Mouse (Mus musculus) NIH3T3 (cell line): Measurements from ENCODE around the gene Sbk3.
A peak's percentile ranks its signal among the peaks of the same experiment; 100 is the strongest.

Experiments
- DNase-seq: peaks from one replicate; pipeline ENCODE4 v3.0.0-alpha.2; 2012; ENCODE audit warnings: low read depth

Sbk3 gene

DNA sequence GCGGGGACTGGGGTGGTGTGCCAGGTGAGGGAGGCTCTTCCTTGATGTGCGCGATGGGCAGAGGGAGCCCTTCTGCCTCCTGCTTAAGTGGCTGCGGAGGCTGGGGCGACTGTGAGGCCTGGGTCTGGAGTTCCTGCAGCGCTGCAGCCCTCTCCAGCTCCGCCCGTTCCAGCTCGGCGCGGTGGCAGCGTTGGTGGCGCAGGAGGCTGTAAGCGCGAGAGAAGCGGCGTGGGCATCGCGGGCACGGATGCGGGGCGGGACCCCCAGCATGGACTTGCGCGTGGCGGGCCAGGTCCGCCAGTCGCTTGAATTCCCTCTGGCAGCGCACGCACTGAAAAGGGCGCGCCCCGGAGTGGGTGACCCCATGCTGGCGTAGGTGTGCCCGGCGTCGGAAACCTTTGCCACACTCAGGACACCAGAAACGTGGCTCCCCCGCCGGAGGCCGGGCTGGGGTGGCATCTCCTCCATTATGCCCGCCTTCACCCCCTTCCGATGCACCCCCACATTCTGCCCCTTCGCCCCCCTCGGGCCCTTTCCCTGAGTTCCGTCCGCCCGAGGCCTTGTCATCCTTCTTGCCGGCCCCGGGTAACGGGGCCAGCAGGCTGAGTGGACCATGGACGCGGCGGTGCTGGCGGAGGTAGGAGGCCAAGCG, 22.5 kb upstream of the Sbk3 start:
- DNase-seq, result no peak

DNA sequence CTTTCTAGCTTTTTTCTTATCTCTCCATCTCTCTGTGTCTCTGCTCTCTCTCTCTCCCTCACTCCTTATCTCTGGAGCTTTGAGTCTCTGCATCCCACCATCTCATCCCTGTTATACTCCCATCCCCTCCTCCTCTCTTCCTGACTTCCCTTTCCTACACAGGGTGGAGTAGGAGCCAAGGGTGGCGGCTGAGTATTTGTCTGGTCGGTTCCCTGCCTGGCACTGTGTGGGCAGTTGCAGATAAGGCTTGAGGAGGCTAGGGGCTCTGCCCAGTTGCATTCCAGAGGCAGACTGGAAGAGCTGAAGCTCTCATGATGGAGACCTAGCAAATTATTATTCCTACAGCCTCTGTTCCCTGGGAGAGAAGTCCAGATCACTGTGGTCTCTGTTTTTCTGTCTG, 17.3 kb upstream of the Sbk3 start:
- no peak for DNase-seq

DNA sequence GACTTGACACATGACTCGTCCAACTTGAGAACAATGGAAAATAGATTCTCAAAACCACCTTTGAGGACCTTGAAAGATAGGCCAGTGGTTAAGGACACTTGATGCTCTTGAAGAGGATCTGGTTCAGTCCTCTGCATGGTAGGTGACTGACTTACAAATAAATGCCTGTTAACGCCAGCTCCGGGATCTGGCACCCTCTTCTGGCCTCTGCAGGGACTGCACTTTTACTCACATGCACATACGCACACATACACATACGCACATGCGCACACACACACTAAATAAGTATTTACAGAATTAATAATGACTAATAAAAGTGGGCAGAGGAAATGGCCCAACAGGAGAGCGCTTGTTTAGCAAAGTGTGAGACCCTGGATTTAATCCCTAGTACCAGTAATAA, 5.9 kb upstream of the Sbk3 start:
- peak; percentile 27 for DNase-seq

DNA sequence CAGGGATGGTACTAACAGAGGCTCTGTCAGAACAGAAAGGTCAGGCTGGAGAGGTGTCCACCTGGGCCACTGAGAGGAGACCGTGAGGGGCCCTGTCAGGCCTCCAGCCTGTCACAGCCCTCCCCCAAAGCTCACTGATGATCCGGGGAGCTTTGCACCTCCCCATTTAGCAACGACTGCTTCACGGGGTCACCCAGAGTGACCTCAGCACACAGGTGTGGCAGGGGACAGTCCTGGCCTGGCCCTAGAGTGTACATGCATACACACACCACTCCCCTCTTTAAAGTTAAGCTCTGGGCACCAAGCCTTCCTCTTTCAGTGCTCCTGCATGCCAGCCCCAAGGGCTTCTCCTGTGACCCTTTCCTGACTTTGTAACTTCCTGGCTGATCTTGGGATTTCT, 4.5 kb upstream of the Sbk3 start:
- DNase-seq, result no peak

DNA sequence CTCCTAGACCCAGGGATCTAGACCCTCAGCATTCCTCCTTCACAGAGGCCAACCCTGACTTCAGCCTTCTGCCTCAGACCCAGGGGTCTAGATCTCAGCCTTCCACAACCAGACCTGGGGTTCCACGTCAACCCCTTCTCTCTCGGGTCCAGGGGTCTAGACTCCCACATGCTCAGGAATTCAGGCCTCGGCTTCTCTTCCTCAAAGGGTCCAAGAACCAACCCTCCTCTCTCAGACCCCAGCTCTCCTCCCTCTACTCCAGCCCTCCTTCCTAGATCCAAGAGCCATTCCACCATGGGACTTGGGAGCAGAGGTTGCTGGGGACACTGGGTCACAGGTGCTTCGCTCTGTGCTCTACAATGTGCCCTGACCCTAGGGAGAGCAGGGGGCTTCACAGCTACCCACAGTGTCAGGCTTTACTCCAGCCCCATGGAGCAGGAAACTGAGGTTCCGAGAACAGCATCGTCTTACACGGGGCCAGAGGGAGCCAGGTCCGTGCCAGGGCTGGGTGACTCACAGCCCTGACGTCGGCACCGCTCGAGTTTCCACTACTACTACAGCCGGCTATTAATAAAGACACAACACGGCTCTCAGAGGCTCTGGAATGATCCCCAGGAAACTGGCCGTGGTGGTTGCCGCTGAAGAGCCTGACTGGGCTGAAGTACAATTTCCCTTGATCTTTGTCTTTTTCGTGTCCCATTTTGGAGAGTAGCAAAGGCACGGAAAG, 1.5 kb upstream of the Sbk3 start:
- peak; percentile 96 for DNase-seq

DNA sequence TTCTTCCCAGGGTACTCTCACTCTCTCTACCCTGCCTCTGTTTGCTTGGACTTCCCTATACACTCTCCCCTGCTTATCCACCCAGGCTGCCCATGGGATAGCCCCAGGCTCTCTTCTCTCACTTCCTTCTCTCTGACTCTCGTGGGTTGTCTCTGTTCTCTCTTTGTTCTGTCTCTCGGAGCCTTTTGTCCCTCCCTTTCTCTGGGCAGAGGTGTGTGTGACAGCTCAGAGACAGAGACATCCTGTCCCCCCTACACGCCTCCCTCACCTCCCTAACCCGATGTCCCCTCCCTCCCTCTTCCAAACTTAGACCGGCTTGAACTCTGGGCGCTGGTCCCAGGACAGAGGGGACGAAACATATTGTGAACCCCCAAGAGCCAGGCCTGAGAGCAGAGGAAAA, 742 bp upstream of the Sbk3 start:
- DNase-seq, result no peak

DNA sequence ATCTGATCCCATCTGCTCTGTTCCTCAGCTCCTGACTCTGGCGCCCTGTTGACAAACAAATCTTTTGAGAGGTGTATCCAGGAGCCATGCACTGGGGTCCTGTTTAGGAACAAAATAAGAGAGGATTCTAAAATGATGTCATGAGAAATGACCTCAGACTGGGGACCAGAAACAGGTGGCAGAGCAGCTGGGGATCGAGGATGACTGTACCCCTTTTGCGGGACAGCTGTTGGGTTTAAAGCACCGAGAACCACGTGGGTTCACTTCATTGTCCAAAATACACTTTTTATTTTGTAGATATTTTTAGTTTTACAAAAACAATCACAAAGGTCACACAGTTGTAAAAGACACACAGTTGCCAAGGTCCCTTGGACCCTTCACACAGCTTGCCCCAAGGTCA, 6.0 kb downstream of the Sbk3 start:
- DNase-seq, result no peak

DNA sequence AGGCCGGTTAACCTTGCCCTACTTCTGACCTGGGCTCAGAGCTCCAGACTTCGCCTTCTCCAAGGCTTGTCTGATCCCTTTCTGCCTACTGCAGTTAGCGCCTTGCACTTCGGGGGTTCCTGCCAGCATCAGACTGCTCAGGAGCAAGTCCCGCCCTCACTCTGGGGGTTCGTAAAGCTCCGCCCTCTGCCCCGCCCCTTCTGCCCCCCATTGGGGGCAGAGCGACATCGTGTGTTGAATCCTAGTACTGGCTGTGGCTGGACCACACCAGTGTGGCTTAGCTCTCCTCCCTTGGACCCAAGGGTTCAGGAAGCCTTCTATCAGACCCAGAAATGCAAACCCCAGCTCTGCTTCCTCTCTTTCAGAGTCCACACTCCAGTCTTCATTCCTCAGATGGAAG, 6.7 kb downstream of the Sbk3 start, which contains the start of gene Sbk2:
Gene Sbk2 (minus strand): TSS at position 135 of the 400 bp plus-strand sequence.
- peak; percentile 66 for DNase-seq

DNA sequence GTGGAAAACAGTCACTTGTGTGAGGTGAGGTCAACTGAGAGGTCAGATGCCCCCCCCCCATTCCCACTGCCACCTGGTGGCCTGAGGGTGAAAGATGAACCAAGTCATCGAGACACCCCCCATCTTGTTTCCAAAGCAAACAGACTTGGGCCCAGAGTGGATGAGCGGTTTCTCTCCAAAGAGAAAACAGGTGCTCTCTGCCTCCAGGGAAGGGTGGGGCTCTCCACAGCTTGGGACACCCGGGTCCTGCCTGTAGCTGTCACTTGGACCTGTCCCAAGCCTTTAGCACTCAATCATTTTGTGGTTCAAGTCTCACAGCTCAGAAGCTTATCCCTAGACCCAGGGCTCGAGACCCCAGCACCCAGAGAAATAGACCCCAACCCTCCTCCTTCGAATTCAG, 7.4 kb downstream of the Sbk3 start:
- no peak for DNase-seq

DNA sequence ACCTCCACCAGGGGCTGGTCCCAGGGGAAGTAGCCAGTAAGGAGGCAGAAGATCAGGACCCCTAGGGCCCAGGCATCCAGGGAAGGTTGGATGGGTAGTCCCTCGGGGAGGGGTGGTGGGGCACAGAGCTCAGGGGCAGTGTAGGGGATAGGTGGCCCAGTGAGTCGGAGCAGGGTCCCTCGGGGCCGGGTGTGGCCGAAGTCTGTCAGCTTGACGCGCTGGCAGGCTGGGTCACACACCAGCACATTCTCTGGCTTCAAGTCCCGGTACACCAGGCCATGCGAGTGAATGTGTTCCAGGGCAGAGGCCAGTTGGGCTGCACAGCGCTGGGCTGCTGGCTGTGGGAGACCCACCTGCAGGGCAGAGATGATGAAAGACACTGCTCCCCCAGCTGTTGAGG, 13.6 kb downstream of the Sbk3 start:
- DNase-seq, result no peak

DNA sequence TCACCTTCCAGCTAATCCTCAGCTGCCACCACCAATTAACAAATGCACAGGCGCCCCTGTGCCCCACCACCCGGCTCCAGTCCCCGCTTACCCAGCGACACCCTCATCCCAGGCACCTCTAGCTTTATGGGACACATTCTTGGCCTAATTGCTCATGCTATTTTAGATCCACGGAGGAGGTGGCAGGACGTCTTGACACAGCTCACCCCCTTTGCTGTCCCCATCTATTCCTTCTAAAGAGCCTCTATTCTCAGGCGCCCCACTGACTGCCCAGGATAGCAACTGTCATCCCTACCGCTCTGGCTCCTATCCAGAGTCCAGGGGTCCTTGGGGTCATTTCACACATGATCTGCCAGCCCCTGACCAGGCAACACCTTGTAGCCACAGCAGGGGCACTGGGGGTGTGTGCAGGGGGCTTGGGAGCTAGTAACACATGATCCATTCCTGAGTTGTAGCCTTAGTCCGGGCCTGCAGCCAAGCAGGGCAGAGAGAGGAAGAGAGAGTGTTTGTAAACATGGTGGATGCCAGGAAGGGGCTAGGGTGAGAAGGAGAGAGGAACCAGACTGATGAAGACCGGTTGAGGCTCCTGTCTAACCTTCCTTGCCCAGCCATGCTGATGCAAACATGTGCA, 17.0 kb downstream of the Sbk3 start:
- no peak for DNase-seq

DNA sequence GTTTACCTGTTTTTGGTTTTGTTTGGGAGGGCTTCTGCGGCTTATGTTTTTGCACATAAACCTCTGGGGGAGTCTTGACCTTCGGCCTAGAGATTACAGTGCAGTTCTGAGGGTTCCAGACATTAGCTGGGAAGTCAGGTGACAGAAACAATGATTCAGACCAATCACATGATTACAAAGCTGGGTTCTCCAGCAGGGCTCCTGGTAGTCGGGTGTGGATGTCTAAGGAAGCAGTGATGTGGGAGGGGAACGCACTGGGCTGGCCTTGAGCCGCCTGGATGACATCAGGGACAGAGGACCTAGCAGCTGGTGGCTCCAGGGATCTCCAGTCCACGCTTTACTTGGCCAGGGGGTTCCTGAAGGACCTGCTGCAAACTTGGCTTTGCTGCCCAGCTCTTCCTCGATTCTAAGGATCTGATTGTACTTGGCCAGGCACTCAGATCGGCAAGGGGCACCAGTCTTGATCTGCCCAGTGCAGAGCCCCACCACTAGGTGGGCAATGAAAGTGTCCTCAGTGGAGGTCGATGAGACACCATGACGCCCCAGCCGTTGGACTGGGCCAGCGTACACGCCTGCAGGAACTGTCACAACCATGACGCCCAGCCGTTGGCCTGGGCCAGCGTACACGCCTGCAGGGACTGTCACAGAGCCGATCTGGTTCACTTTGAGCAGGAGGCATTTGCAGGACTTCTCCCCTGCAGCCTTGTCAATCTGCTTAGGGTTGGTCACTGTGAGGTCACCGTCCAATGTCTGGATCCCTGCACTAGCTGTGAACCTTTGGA, 20.2 kb downstream of the Sbk3 start:
- peak; percentile 47 for DNase-seq

DNA sequence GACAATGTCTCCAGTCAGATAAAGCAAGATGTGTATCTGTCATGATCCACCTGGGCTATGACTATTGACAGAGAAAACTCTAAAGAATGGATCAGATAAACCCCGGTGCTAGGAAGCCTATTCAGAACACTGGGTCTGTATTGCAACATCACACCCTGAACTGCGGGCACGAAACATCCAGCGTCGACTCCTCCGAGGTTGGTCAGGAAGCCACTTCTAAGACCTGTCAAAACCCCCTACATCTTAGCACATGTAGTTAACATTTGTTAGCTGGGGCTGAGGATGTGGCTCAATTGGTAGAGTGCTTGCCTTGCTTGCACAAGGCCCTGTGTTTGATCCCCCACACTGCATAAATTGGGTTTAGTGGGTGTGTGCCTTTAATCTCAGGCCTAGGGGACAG, 22.6 kb downstream of the Sbk3 start:
- DNase-seq, result no peak

DNA sequence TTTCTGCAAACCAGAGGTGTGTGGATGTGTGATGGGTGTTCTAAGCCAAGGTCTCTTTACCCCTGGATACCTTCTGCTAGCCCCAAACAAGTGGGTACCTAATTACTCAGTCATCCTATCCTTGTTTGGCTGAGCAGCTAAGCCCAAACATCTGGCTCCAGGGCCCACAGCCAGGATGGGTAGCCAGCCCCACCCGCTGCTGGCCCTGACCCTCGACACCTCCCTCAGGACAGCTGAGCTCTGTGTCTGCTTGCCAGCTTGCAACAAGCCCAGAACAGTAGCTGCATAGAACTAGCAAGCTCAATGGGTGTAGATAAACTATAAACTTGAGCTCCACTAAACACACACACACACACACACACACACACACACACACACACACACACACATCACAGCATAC, 23.1 kb downstream of the Sbk3 start:
- DNase-seq, result peak; percentile 80

DNA sequence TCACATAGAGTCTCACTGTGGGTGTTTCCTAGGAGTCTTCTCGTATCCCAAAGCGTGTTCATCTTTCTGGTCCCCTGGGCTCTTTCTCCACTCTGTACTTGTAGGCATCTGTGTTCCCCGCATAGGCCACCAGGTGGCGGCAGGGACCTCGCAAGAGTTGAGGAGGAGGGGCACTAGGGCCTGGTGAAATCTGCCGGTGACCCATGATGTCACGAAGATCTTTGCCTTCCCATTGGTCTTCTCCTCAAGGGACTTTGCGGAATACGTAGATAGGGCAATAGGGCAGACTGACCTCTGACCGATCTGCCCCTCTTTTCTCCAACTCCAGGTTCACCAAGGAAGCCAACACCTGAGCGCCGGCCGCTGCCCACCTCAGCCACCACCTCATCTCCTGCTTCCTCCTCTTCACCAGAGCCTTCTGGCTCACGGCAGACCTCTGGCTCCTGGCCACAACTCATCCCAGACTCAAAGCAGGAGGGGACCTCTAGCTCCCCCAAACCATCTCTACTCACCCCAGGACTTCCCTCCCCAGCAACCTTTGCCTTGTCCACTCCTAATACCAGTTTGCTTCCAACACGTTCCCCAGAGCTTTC, 27.6 kb downstream of the Sbk3 start:
- DNase-seq, result peak; percentile 95

DNA sequence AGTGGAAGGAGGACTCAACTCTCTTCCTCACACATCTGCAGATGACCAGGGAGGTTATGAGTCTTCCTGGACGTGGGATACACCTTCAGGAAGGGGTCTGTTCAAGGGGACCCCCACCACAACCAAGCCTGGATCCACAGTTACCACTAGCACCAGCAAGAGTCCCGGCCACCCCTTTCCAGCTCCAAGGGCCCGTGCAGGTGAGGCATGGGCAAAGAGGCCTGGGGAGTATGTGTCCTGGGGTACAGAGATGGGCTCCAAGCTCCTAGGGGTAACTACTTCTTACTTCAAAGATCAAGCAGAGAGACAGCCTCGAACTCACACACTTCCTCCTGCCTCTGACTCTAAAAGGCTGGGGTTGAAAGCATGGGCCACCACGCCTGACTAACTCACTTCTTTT, 28.3 kb downstream of the Sbk3 start:
- DNase-seq, result no peak

DNA sequence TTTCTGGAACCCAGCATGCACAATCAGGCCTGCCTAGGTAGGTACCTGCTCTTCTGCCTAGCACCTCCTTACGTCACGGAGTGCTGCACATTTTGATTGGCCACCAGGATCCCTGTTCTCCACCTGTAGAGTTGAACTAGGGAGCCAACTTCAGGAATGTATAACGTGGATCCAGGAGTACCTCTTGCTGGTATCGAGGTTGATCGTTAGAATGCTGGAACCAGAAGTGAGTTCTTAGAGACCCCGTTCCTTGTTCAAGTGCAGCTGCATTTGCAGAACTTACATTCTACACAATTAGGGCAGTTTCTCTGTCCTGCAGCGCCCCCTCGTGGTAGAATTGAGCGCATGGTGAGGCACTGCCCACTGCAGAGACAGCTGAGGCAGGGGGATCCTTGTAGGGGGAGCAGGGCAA, 30.9 kb downstream of the Sbk3 start:
- DNase-seq, result peak; percentile 91

DNA sequence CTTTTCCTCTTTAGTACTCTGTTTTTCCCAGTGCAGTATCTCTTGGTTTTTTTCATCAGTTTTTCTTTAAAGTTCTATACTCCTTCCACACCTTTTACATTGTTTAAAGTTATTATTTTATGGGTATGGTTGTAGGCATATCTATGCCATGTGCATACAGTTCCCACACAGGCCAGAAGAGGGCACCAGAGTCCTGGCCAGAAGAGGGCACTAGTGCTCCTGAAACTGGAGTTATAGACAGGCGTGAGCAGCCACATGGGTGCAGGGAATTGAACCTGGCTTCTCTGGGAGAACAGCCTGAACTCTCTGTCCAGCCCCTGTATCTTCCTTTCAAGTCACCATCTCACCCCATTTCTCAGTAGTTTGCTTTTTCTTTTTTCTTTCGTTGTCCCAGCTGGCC, 32.5 kb downstream of the Sbk3 start:
- peak; percentile 80 for DNase-seq

DNA sequence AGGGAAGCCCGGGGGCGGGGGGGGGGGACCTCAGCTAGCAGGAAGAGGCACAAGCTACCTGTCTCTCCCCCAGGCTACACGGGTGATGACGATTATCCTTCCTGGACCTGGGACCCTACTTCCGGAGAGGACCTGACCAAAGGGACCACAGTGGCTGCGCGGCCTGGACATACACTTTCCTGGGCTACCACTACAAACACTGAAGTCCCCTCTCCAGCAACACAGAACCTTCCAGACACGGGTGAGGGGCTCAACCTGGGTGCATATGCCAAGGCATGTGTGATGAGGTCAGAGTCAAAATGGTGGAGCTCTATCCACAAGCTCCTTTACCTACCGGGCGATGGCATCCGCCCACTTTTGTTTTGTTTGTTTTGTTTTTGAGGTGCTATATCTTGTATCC, 33.6 kb downstream of the Sbk3 start:
- DNase-seq, result no peak

DNA sequence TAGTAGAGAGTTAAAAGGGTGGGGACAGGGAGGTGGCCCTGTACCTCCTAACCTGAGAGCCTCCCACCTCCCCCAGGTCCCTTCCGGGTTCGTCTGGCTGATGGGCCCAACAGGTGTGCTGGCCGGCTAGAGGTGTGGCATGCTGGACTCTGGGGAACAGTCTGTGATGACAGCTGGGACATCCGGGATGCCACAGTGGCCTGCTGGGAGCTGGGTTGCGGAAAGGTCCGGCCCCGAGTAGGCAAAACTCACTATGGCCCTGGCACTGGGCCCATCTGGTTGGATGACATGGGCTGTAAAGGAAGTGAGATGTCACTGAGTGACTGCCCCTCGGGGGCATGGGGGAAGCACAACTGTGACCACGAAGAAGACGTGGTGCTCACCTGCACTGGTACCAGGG, 34.1 kb downstream of the Sbk3 start:
- DNase-seq, result no peak

DNA sequence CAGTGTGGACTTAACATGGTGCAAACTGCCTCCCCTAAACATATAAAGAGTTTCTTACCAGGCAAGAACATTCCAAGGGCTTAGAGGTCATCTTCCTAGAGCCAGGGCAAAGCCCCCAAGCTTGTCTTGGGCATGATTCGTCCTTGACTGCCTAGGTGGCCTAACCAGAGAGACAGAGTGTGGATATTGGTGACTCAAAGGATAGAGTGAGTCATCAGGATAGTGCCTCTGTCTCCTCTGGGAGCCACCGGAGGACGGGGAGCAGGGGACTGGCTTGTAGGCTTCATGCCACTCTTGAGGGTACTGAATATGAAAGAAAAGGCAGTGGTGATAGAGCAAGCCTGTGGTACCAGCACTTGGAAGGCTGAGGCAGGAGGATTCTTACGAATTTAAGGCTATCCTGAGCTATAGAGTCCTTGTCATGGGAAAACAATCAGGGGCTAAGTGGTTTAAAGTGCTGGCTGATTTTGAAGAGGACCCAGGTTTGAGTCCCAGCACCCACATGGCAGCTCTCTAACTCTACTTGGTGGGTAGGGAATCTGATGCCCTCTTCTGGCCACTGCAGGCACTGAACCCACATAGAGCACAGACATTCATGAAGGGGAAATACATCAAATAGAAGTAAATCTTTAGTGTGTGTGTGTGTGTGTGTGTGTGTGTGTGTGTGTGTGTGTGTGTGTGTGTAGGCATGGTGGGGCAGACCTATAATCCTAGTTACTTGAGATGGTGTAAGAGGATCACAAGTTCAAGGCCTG, 36.6 kb downstream of the Sbk3 start:
- DNase-seq, result peak; percentile 43

DNA sequence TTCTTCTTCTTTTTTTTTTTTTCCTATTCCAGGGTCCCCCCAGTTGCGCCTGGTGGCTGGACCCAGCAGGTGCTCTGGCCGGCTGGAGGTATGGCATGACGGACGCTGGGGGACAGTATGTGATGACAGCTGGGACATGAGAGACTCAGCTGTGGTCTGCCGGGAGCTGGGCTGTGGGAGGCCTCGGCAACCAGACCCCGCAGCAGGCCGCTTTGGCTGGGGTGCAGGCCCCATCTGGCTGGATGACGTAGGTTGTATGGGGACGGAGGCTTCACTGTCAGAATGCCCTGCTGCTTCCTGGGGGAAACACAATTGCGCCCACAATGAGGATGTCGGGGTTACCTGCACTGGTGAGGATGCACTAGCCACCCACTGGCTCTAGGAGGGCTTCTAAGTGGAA, 37.9 kb downstream of the Sbk3 start:
- no peak for DNase-seq
